ENCODE assay signal across 34 mouse cellular contexts in the genomic region with DNA sequence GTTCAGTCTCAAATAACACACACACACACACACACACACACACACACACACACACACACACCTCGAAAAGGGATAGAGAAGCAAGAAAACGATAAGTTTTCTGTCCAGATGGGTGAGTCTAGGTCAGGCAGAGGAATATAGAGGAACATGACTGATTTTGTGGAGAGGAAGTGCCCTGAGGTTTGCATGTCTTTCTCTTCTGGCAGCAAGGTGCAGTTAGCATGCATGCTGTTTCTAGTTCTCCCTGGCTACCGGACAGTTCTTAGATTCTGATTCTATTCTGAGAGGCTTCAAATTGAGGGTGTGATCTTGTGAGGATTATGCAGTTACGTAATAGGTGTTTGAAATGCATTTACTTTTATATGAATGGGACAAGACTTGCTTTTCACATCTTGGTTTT. TPM values are rescaled to one million over a fixed set of nuclear protein-coding genes. Genes with fewer than 3 reads are reported as not detected.
DNase-seq lines count a peak whose midpoint lies in the region; ATAC-seq and TF ChIP-seq lines count a peak whose summit lies in the region.
"Had no signal": no experiment of that assay in that cellular context is flagged by ENCODE, and none has a peak within 500 bp of the region (broad histone marks: within the 10 kb centered on the region; RNA-seq: fewer than 3 reads in every experiment).

No protein-coding gene starts in this region.

- DNase-seq in liver, embryonic 11.5 days (ENCODE audit: low spot score), result no peak
- DNase-seq in MEL (ENCODE audit: low read depth, low spot score), result peak; percentile 81
- DNase-seq in splenic B cell, adult 2 months (ENCODE audit: low read depth, low spot score), result peak; percentile 43
- DNase-seq in yolk sac, embryonic 10.5 days (ENCODE audit: low spot score), result no peak
- DNase-seq in c-Kit-positive CD71-positive TER-119-positive erythroid progenitor cells, embryonic 14.5 days (ENCODE audit: low spot score), result no peak
- no peak for DNase-seq in kidney, adult 9 months
- DNase-seq: adrenal gland, postnatal 36 days; cerebellum, adult 18-20 months; cerebellum, postnatal 14 days; gastrocnemius, adult 2 months; kidney, postnatal 36 days; liver, postnatal 0 days; midbrain, embryonic 14.5 days had no signal

- TF ChIP-seq CTCF in MEL (IDR thresholded peaks at IDR 0.05 in 2 of 3, conservative IDR thresholded peaks at IDR 0.05 in 1 of 3; ENCODE audit: control insufficient read depth in 1 of 3, insufficient read depth in 1 of 3, low read depth in 2 of 3, low read length in 3 of 3, poor library complexity in 1 of 3, severe bottlenecking in 1 of 3), result no peak

- no peak for TF ChIP-seq RAD21 in MEL (IDR thresholded peaks at IDR 0.05; ENCODE audit: low read depth, low read length)

- TF ChIP-seq POLR2A in MEL (IDR thresholded peaks at IDR 0.05; ENCODE audit: control insufficient read depth in 1 of 2, insufficient read depth in 1 of 2, low read depth in 1 of 2, low read length in 2 of 2, poor library complexity in 1 of 2), result no peak

- 0 out of 2 replicates have a peak overlapping the region, but pooled peaks have one; percentile 24 for H3K27ac ChIP-seq in liver, embryonic 15.5 days (replicated peaks)
- H3K27ac ChIP-seq in liver, embryonic 11.5 days (ENCODE audit: low read depth, low read length), result no peak overlapping the region
- H3K27ac ChIP-seq in MEL (ENCODE audit: control insufficient read depth, low read depth, low read length), result no peak overlapping the region
- H3K27ac ChIP-seq: embryonic facial prominence, embryonic 10.5 days; forebrain, embryonic 10.5 days; gastrocnemius, adult 2 months; heart, embryonic 10.5 days; hindbrain, embryonic 10.5 days; hindbrain, postnatal 0 days; kidney, embryonic 15.5 days; neural tube, embryonic 12.5 days; stomach, postnatal 0 days had no signal

- TF ChIP-seq EP300 in MEL (IDR thresholded peaks at IDR 0.05; ENCODE audit: low read depth in 1 of 2, low read length in 2 of 2), result peak; percentile 29 to 41; a peak in 3 of 4 replicates

- WGBS in liver, embryonic 15.5 days (ENCODE audit: insufficient replicate concordance), result 49% methylated on average over 4 of the region's 4 CpGs
- WGBS in liver, embryonic 11.5 days, result 77% methylated on average over 4 of the region's 4 CpGs

- no peaks in the 10 kb centered on the region for H3K9me3 ChIP-seq in liver, embryonic 15.5 days (replicated peaks)
- H3K9me3 ChIP-seq in liver, embryonic 11.5 days (ENCODE audit: control insufficient read depth, low read length), result no peaks in the 10 kb centered on the region
- H3K9me3 ChIP-seq in MEL (replicated peaks; ENCODE audit: insufficient read depth, low read length), result no peaks in the 10 kb centered on the region
- H3K9me3 ChIP-seq: embryonic facial prominence, embryonic 10.5 days; forebrain, embryonic 10.5 days; heart, embryonic 10.5 days; hindbrain, embryonic 10.5 days; kidney, embryonic 15.5 days; megakaryocyte, embryonic 14.5 days; neural tube, embryonic 12.5 days had no signal

- no peaks in the 10 kb centered on the region for H3K36me3 ChIP-seq in liver, embryonic 15.5 days (replicated peaks)
- H3K36me3 ChIP-seq in liver, embryonic 11.5 days (ENCODE audit: control insufficient read depth, insufficient read depth, low read length), result no peaks in the 10 kb centered on the region
- H3K36me3 ChIP-seq in MEL (ENCODE audit: control insufficient read depth in 1 of 2, insufficient read depth in 2 of 2, low read length in 2 of 2), result peaks cover 0 to 55% of the 10 kb centered on the region in 2 experiments; a peak in 2 of 4 replicates
- no peaks in the 10 kb centered on the region for H3K36me3 ChIP-seq in splenic B cell, adult 2 months (ENCODE audit: control insufficient read depth, insufficient read depth, low read length, poor library complexity, severe bottlenecking)
- H3K36me3 ChIP-seq: embryonic facial prominence, embryonic 10.5 days; forebrain, embryonic 10.5 days; heart, embryonic 10.5 days; hindbrain, embryonic 10.5 days; kidney, embryonic 15.5 days; neural tube, embryonic 12.5 days had no signal

- no peaks in the 10 kb centered on the region for H3K27me3 ChIP-seq in liver, embryonic 15.5 days
- no peaks in the 10 kb centered on the region for H3K27me3 ChIP-seq in liver, embryonic 11.5 days (replicated peaks; ENCODE audit: control insufficient read depth, insufficient read depth, low read length)
- H3K27me3 ChIP-seq in MEL (ENCODE audit: control insufficient read depth in 1 of 2, insufficient read depth in 2 of 2, low read length in 2 of 2), result no peaks in the 10 kb centered on the region
- H3K27me3 ChIP-seq in splenic B cell, adult 2 months (ENCODE audit: control insufficient read depth, insufficient read depth, low read length, poor library complexity, severe bottlenecking), result no peaks in the 10 kb centered on the region
- H3K27me3 ChIP-seq: kidney, embryonic 15.5 days; megakaryocyte, embryonic 14.5 days; neural tube, embryonic 12.5 days had no signal

- H3K79me2 ChIP-seq in MEL (ENCODE audit: control insufficient read depth, insufficient read depth, low read length, poor library complexity), result no peaks in the 10 kb centered on the region

- H3K4me2 ChIP-seq in liver, embryonic 15.5 days, result no peak overlapping the region
- no peak overlapping the region for H3K4me2 ChIP-seq in liver, embryonic 11.5 days
- H3K4me2 ChIP-seq: kidney, embryonic 15.5 days; neural tube, embryonic 12.5 days had no signal

- peaks cover 40% of the 10 kb centered on the region for H3K4me1 ChIP-seq in liver, embryonic 15.5 days (replicated peaks)
- no peaks in the 10 kb centered on the region for H3K4me1 ChIP-seq in liver, embryonic 11.5 days (replicated peaks; ENCODE audit: control insufficient read depth, insufficient read depth, low read length)
- H3K4me1 ChIP-seq in MEL (ENCODE audit: control insufficient read depth in 1 of 2, insufficient read depth in 2 of 2, low read length in 2 of 2), result peaks cover 35% of the 10 kb centered on the region in 2 experiments
- H3K4me1 ChIP-seq: embryonic facial prominence, embryonic 10.5 days; forebrain, embryonic 10.5 days; heart, embryonic 10.5 days; hindbrain, embryonic 10.5 days; kidney, embryonic 15.5 days; neural tube, embryonic 12.5 days had no signal

- no peak overlapping the region for H3K4me3 ChIP-seq in liver, embryonic 15.5 days (replicated peaks)
- no peak overlapping the region for H3K4me3 ChIP-seq in liver, embryonic 11.5 days (ENCODE audit: low read depth, low read length)
- H3K4me3 ChIP-seq in MEL (ENCODE audit: control insufficient read depth in 1 of 2, insufficient read depth in 1 of 2, low read depth in 2 of 2, low read length in 2 of 2), result no peak overlapping the region
- H3K4me3 ChIP-seq: embryonic facial prominence, embryonic 10.5 days; forebrain, embryonic 10.5 days; gastrocnemius, adult 2 months; heart, embryonic 10.5 days; hindbrain, embryonic 10.5 days; kidney, embryonic 15.5 days; megakaryocyte, embryonic 14.5 days; neural tube, embryonic 12.5 days had no signal

- ATAC-seq in liver, embryonic 15.5 days (ENCODE audit: insufficient read depth), result no peak
- no peak for ATAC-seq in liver, embryonic 11.5 days (replicated peaks; ENCODE audit: low FRiP score)
- peak; percentile 52 for ATAC-seq in granulocyte monocyte progenitor cell, adult 5-6 weeks (replicated peaks; ENCODE audit: poor library complexity, severe bottlenecking)
- ATAC-seq: forebrain, embryonic 16.5 days; hindbrain, postnatal 0 days; intestine, postnatal 0 days; liver, postnatal 0 days; lung, postnatal 0 days; Patski had no signal

- H3K9ac ChIP-seq in liver, embryonic 15.5 days, result no peak overlapping the region
- H3K9ac ChIP-seq in liver, embryonic 11.5 days (ENCODE audit: low read depth, low read length), result no peak overlapping the region
- H3K9ac ChIP-seq in MEL (ENCODE audit: control insufficient read depth, low read depth, low read length, poor library complexity, severe bottlenecking), result 0 out of 2 replicates have a peak overlapping the region, but pooled peaks have one; percentile 4
- H3K9ac ChIP-seq: kidney, embryonic 15.5 days; liver, postnatal 0 days; neural tube, embryonic 12.5 days had no signal

TF ChIP-seq in MEL, 35 proteins besides CTCF, POLR2A, EP300 and RAD21:
- TF ChIP-seq ETS1 (IDR thresholded peaks at IDR 0.05; ENCODE audit: low read depth, low read length) (0 out of 2 replicates have a peak, but pooled peaks have one; percentile 21), HCFC1 (IDR thresholded peaks at IDR 0.05; ENCODE audit: low read depth, low read length) (no peak), MAZ (IDR thresholded peaks at IDR 0.05; ENCODE audit: low read depth, low read length) (no peak), RCOR1 (IDR thresholded peaks at IDR 0.05; ENCODE audit: low read depth, low read length) (peak; percentile 59; the same call in 1 of the 2 replicates), ELF1 (IDR thresholded peaks at IDR 0.05; ENCODE audit: low read depth, low read length) (0 out of 2 replicates have a peak, but pooled peaks have one; percentile 11)

RNA-seq across cellular contexts. Expression of gene Vrk2, which starts 6.9 kb away (rescaled TPM):
- 22.6 and 23.8 TPM in 2 replicates for polyA plus RNA-seq in liver, embryonic 15.5 days (2015; fragmentation: Nextera tagmentation; extraction: Ambion mirVana)
- polyA plus RNA-seq in liver, embryonic 11.5 days (2014; fragmentation: Nextera tagmentation; extraction: Ambion mirVana), result 23.8 and 26.2 TPM in 2 replicates
- total RNA-seq in MEL (2012; rRNA removed), result 19.6 and 21.2 TPM in 2 replicates
- polyA plus RNA-seq in MEL (2012; ENCODE audit: insufficient read depth in 1 of 2, insufficient read length in 2 of 2, low read depth in 1 of 2, low replicate concordance in 2 of 2, missing spikeins in 1 of 2), result 10 to 100 TPM in 1 of 2 experiments, not detected in 1; 20.6 TPM
- 21.2 and 40.8 TPM in 2 replicates for total RNA-seq in granulocyte monocyte progenitor cell, adult 5-6 weeks (2014; fragmentation: Nextera tagmentation)
- total RNA-seq in granulocyte monocyte progenitor cell, adult 5-6 weeks (2017), result 36.9 and 40.5 TPM in 2 replicates

RNA-seq across cellular contexts. Expression of gene Gm6899, which starts 7.7 kb away (rescaled TPM):
- 0.23 TPM in 1 of 2 replicates, not detected in the other for polyA plus RNA-seq in liver, embryonic 15.5 days (2015; fragmentation: Nextera tagmentation; extraction: Ambion mirVana)
- not detected in 2 replicates for polyA plus RNA-seq in liver, embryonic 11.5 days (2014; fragmentation: Nextera tagmentation; extraction: Ambion mirVana)
- total RNA-seq in MEL (2012; rRNA removed), result not detected in 2 replicates
- not detected for polyA plus RNA-seq in MEL (2012; ENCODE audit: insufficient read depth in 1 of 2, insufficient read length in 2 of 2, low read depth in 1 of 2, low replicate concordance in 2 of 2, missing spikeins in 1 of 2)
- not detected in 2 replicates for total RNA-seq in granulocyte monocyte progenitor cell, adult 5-6 weeks (2014; fragmentation: Nextera tagmentation)
- not detected in 2 replicates for total RNA-seq in granulocyte monocyte progenitor cell, adult 5-6 weeks (2017)
- total RNA-seq: adrenal gland, adult 18-20 months; adrenal gland, postnatal 36 days; gastrocnemius, adult 2 months; hindbrain, postnatal 0 days; layer of hippocampus, adult 8-10 months; left cerebral cortex, postnatal 25 days had no signal
- polyA plus RNA-seq: forebrain, embryonic 10.5 days; forebrain, embryonic 16.5 days; gonadal fat pad, adult 2 months; heart, embryonic 10.5 days; heart, embryonic 16.5 days; hindbrain, embryonic 10.5 days; hindbrain, postnatal 0 days; kidney, embryonic 15.5 days; limb, embryonic 14.5 days; liver, postnatal 0 days; midbrain, embryonic 14.5 days; neural tube, embryonic 12.5 days; Patski; stomach, postnatal 0 days had no signal

Comparison
In these comparisons a context has a peak if more than half of its experiments do, and no peak if none do; other contexts are left out.
1. DNase-seq: peak in MEL (single experiment) and splenic B cell, adult 2 months (single experiment); none in liver, embryonic 11.5 days (single experiment), yolk sac, embryonic 10.5 days (single experiment), c-Kit-positive CD71-positive TER-119-positive erythroid progenitor cells, embryonic 14.5 days (single experiment) and kidney, adult 9 months (single experiment).